Mouse (Mus musculus): ENCODE data around the gene Rab31. TPM values are rescaled to one million over a fixed set of nuclear protein-coding genes. Genes with fewer than 3 reads are reported as not detected.
"Not testable (repeated sequence)": the region's sequence is repeated elsewhere in the genome, so short reads cannot be mapped to it uniquely, and the experiment has no call there.

Rab31 gene
- polyA plus RNA-seq, 1 experiment from 2014 or later = 71.6 TPM

DNA sequence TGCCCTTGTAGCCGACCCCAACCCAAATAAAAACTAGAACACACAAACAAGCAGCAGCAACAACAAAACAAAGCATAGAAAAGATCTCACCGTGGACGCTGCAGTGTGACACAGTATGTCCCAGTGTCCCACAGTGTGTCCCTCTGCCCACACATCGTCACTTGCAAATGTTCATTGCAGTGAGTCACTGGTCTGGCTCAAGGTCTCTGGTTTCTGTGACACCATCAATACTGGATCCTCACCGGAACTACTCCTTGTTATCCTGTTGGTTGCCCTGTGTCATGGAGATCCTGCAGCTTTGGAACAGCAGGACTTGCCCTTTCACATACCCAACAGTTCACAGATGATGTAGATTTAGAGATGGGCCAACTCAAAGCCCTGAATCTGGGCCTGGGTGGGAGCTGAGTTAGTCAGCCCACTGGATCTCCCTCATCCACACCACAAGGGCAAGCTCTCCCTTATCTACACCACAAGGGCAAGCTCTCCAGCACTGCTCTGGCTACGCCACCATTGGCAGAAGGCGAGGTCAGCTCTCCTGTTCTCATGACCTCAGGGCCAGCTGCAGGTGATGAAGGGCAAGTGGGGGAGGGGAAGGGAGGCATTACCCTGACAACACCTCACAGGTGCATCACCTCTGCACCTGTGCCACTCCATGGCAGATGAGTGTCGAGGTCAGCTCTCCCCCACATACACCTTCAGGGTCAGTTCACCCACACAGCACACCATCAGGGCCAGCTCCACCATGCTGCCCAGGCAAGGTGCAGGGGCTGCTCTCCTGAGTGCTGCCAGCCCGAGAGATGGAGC lies 124.0 kb downstream of the Rab31 start:
- 89% methylated on average over 9 of the region's 9 CpGs for WGBS
- H3K27ac ChIP-seq = no peak overlapping the region
- no peak for ATAC-seq
- no peak overlapping the region for H3K4me3 ChIP-seq (replicated peaks)
- peaks cover 13% of the 10 kb centered on the region for H3K36me3 ChIP-seq
- H3K9me3 ChIP-seq = no peaks in the 10 kb centered on the region
- no peaks in the 10 kb centered on the region for H3K27me3 ChIP-seq
- H3K4me2 ChIP-seq (replicated peaks) = no peak overlapping the region
- H3K9ac ChIP-seq (replicated peaks) = no peak overlapping the region
- H3K4me1 ChIP-seq (replicated peaks) = peaks cover 2% of the 10 kb centered on the region

DNA sequence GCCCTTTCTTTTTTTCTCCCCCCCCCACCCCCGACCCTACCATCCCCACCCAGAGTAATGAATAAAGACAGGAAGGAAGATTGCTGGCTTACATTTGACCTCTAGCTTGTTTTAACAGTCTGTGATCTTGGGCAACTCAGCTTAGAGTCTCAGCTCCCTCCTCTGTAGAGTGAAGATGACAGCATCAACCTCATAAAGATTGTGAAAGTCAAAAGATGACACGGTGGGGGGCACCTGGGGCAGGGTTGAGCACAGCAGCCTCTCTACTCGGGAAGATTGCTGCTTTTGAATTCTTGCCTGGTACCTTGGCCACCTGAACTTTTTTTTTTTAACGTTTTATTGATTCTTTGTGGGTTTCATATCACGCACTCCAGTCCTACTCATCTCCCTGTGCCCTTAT lies 124.6 kb downstream of the Rab31 start:
- Histone ChIP-seq H3K4me2 (replicated peaks) (no peak overlapping the region), H3K9ac (replicated peaks) (no peak overlapping the region), H3K9me3 (no peaks in the 10 kb centered on the region), H3K4me1 (replicated peaks) (peaks cover 8% of the 10 kb centered on the region), H3K27ac (no peak overlapping the region), H3K27me3 (no peaks in the 10 kb centered on the region), H3K36me3 (peaks cover 12% of the 10 kb centered on the region), H3K4me3 (replicated peaks) (no peak overlapping the region)
- WGBS = 61% methylated on average over 5 of the region's 5 CpGs
- ATAC-seq = no peak

DNA sequence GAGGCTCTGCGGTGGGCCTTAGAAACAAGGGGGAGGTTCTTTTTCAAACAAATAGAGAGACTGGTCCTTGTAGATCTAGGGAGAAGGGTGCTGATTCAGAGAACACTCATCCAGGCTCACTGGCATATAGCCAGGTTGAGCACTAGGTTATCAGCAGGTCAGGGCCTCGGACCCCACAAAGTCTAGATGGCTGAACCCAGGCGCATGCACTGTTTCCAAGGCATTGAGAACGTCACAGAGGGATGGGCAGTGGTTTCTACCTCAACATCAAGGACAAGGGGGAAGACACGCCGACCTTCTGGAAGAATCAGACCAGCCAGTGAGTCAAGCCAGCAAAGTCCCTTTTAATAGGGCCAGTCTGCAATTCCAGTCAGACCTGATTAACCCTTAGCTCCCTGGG lies 125.3 kb downstream of the Rab31 start:
- Histone ChIP-seq H3K9ac (replicated peaks) (no peak overlapping the region), H3K4me1 (replicated peaks) (peaks cover 16% of the 10 kb centered on the region), H3K4me2 (replicated peaks) (no peak overlapping the region), H3K9me3 (no peaks in the 10 kb centered on the region), H3K36me3 (peaks cover 6% of the 10 kb centered on the region; the same call in 1 of the 2 replicates), H3K27me3 (no peaks in the 10 kb centered on the region), H3K27ac (no peak overlapping the region), H3K4me3 (replicated peaks) (no peak overlapping the region)
- 78% methylated on average over 6 of the region's 6 CpGs for WGBS
- no peak for ATAC-seq

DNA sequence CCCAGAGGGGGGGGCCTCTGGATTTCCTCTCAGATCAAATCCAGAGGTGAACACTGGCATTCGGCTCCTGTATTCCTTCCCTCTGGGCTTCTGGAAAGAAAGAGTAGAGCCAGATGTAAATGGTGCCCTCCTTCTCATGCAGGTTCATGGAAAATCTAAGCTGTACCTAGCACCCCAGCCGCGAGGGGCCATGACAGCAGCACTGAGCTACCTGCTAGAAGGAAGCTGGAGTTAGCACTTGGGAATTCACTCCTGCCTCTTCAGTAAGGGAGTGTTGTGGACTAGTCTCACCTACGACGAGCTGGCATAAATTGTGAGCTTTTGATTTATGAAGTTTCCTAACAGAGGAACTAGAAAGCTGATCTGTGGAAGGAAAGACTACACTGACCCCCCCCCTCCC lies 129.0 kb downstream of the Rab31 start:
- no peak for ATAC-seq
- Histone ChIP-seq H3K4me1 (replicated peaks) (peaks cover 18% of the 10 kb centered on the region), H3K4me2 (replicated peaks) (no peak overlapping the region), H3K9ac (replicated peaks) (no peak overlapping the region), H3K36me3 (no peaks in the 10 kb centered on the region), H3K27ac (peak overlapping the region; percentile 67; the same call in 1 of the 2 replicates), H3K27me3 (no peaks in the 10 kb centered on the region), H3K9me3 (no peaks in the 10 kb centered on the region), H3K4me3 (replicated peaks) (no peak overlapping the region)
- WGBS = 91% methylated on average over 5 of the region's 5 CpGs

DNA sequence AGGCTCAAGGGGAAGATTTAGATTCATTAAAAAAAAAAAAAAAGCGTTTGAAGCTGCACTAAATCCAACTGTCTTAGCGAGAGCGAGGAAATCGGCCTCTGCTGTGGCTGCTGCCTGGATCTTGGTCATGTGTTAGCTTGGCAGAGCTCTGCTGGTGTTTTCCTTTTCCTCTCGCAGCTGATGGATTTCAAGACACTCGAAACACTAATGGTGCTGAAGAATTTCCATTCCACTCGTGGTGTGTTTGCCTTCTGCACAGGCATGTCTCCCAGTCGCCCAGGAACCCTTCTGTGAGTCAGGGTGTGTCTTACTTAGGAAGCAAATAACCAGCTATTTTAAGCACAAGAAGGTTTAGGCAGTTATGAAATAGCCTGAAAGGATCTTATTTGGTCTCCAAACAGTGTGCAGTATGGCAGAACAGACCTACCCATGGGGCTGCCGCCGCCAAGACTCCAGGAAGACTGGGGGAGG lies 129.5 kb downstream of the Rab31 start:
- H3K36me3 ChIP-seq = no peaks in the 10 kb centered on the region
- 32% methylated on average over 10 of the region's 10 CpGs for WGBS
- H3K4me1 ChIP-seq (replicated peaks) = peaks cover 18% of the 10 kb centered on the region
- H3K4me3 ChIP-seq (replicated peaks) = no peak overlapping the region
- no peaks in the 10 kb centered on the region for H3K27me3 ChIP-seq
- H3K9ac ChIP-seq (replicated peaks) = no peak overlapping the region; the same call in 1 of the 2 replicates
- no peak overlapping the region; the same call in 1 of the 2 replicates for H3K4me2 ChIP-seq (replicated peaks)
- H3K9me3 ChIP-seq = no peaks in the 10 kb centered on the region
- peak overlapping the region; percentile 67 for H3K27ac ChIP-seq
- ATAC-seq = peak; percentile 21; the same call in 1 of the 2 replicates

DNA sequence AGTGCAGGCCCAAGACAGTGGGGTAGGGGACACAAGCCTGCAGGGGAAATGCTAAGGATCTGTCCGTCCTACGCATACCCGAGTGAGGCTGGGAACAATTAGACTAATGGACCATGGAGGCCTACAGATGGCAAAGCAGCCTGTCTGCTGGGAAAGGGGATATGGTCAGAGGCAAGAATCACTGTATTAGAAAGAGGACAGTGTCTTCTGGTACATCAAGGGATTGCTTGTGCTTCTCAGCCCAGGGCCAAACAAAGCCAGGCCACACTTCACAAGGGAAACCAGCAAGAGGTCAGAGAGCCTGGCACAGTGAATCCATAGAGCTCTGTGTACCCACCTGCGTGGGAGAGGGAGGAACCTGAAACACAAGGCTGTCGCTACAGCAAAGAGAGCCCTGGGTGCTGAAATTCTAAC lies 130.0 kb downstream of the Rab31 start:
- H3K4me2 ChIP-seq (replicated peaks) = no peak overlapping the region
- ATAC-seq = peak; percentile 60
- 17% methylated on average over 5 of the region's 5 CpGs for WGBS
- H3K4me3 ChIP-seq (replicated peaks) = no peak overlapping the region
- H3K36me3 ChIP-seq = no peaks in the 10 kb centered on the region
- no peaks in the 10 kb centered on the region for H3K27me3 ChIP-seq
- H3K27ac ChIP-seq = peak overlapping the region; percentile 67; the same call in 1 of the 2 replicates
- H3K9me3 ChIP-seq = no peaks in the 10 kb centered on the region
- peaks cover 18% of the 10 kb centered on the region for H3K4me1 ChIP-seq (replicated peaks)
- no peak overlapping the region for H3K9ac ChIP-seq (replicated peaks)

DNA sequence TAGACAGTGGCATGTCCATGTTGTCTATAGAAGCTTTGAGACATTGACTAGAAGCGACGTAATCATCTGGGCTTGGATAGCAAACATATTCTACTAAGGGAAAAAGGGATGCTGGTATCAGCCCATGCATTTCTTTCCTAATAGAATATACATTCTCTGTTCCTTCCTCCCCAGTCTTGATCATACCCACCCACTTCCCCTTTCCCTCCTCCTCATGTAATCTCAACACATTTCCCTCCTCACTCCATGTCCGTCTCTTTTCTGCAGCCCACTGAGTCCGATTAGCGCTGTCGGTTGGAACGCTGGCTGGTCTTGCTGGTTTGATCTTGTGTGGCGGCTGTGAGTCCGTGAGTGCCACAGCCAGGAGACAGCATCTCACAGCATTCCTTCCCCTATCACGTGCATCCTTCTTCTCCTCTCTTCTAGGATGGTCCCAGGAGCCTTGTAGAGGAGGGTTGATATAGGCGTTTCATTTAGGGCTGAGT lies 130.8 kb downstream of the Rab31 start, which contains the start of gene Txndc2:
TSS of gene Txndc2 (minus strand) at position 435 of the 485 bp plus-strand sequence.
- Histone ChIP-seq H3K9me3 (no peaks in the 10 kb centered on the region), H3K4me2 (replicated peaks) (no peak within 1 kb of the TSS; the same call in 1 of the 2 replicates), H3K9ac (replicated peaks) (no peak within 1 kb of the TSS), H3K27me3 (no peaks in the 10 kb centered on the region), H3K4me1 (replicated peaks) (peaks cover 18% of the 10 kb centered on the region), H3K36me3 (no peaks in the 10 kb centered on the region), H3K4me3 (replicated peaks) (no peak within 1 kb of the TSS), H3K27ac (peak within 1 kb of the TSS; percentile 67)
- 90% methylated on average over 11 of the region's 11 CpGs for WGBS
- ATAC-seq = no peak

DNA sequence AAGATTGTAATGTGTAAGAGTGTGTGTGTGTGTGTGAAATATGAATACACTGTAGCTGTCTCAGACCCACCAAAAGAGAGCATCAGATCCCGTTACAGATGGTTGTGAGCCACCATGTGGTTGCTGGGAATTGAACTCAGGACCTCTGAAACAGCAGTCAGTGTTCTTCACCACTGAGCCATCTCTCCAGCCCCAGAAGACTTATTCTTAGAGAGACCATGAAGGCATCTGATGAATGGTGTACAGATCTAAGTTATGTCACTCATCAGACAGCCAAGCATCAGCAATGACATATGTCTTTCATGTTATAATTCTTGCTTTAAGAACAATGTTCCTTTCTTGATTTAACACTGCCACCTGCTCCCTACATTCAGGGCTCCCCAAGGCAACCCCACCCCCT lies 133.4 kb downstream of the Rab31 start:
- WGBS = 92% methylated on average over 1 of the region's 1 CpGs
- H3K9ac ChIP-seq (replicated peaks) = no peak overlapping the region

DNA sequence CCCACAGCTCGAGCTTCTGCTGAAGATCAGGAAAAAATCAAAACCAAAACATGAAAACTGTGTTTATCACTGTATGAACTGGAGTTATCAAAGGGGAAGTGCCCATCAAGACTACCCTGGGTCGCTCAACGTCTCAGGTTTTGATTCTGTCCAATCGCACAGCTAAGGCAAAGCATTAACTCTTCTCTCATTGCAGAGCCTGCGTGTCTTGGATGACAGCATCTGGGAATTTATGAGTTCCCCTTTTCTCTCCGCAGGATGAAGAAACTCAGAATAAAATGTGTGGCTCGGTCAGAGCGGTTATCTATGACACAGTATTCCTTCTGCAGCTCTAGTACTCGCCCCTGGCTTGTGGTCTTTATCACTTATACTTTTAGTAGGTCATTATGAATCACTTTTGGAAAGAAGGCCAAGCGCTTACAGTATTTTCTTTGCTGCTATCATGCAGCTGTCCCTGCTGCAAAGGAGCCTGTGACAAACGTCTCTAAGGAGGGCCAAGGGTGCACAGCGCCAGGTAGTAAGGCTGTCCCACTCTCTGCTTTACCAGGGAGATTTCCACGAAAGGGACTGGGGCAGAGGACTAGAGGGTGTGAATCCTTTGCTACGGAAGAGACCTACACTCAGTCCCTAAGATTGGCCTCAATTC lies 136.7 kb downstream of the Rab31 start:
- no peak overlapping the region for H3K4me2 ChIP-seq (replicated peaks)
- 88% methylated on average over 14 of the region's 14 CpGs for WGBS

More for the DNA sequence above, 133.4 kb downstream of the Rab31 start:
- no peaks in the 10 kb centered on the region for H3K27me3 ChIP-seq
- H3K4me1 ChIP-seq (replicated peaks) = peaks cover 18% of the 10 kb centered on the region
- ATAC-seq = no peak
- H3K36me3 ChIP-seq = no peaks in the 10 kb centered on the region
- no peak overlapping the region for H3K27ac ChIP-seq
- H3K4me3 ChIP-seq (replicated peaks) = no peak overlapping the region
- H3K4me2 ChIP-seq (replicated peaks) = no peak overlapping the region
- H3K9me3 ChIP-seq = no peaks in the 10 kb centered on the region

DNA sequence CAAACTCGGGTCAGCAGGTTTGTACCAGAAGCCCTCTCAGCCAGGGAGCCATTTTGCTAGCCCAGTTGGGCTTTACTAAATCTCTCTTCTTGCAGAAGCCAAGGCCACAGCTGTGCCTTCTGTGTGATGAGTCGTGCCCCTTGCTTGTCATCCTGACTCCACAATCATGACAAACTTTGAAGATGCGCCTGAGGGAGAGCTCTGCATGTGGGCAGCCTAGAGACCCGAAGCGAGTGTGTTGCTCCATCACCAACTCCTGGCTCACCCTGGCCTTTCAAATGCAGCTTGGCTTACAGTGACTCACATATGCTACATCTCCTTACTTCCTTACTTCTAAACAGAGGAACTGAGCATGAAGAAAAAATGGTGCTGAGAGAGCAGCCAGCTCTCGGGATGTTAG lies 142.6 kb downstream of the Rab31 start:
- H3K9ac ChIP-seq (replicated peaks) = no peak overlapping the region
- ATAC-seq = no peak
- no peaks in the 10 kb centered on the region for H3K36me3 ChIP-seq
- no peaks in the 10 kb centered on the region for H3K27me3 ChIP-seq
- H3K4me2 ChIP-seq (replicated peaks) = no peak overlapping the region
- no peak overlapping the region for H3K4me3 ChIP-seq (replicated peaks)
- H3K4me1 ChIP-seq (replicated peaks) = no peaks in the 10 kb centered on the region
- H3K9me3 ChIP-seq = no peaks in the 10 kb centered on the region
- WGBS = 79% methylated on average over 6 of the region's 6 CpGs
- no peak overlapping the region for H3K27ac ChIP-seq

More for the DNA sequence above, 136.7 kb downstream of the Rab31 start:
- Histone ChIP-seq H3K27me3 (no peaks in the 10 kb centered on the region), H3K4me1 (replicated peaks) (no peaks in the 10 kb centered on the region), H3K36me3 (no peaks in the 10 kb centered on the region), H3K4me3 (replicated peaks) (no peak overlapping the region), H3K9ac (replicated peaks) (no peak overlapping the region), H3K27ac (no peak overlapping the region), H3K9me3 (no peaks in the 10 kb centered on the region)
- no peak for ATAC-seq

DNA sequence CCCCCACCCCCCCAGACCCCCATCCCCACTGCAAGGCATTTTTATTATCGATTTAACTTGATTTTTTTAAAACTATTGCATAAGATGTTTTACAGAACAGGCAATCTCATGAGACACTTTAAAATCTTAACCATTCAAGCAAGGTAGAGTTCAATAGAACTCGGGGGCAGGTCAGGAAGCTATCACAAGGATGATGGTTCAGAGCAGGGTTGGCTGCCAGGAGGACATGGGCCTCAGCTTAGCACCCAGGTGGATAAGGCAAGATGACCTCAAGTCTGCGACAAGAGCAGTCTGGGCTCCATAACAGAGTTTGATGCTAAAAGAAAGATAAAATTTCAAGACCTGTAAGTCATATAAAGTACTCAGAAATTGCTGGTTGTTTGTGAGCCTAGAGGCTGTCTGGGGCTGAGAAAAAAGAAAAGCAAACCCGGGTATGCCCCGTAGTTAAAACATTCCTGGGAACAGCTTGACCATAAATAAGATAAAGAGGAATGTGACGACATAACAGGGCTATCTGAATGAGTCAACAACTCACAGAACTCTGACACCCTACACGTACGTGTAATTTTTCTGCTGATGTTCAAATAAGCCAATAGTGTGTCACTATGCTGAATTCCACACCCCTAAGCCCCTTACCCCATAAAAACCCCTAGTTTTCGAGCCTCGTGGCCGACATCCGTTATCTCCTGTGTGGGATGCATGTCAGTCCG lies 143.6 kb downstream of the Rab31 start:
- H3K36me3 ChIP-seq; H3K27ac ChIP-seq; H3K27me3 ChIP-seq; H3K4me3 ChIP-seq (replicated peaks); H3K4me2 ChIP-seq (replicated peaks); H3K9ac ChIP-seq (replicated peaks); ATAC-seq; H3K4me1 ChIP-seq (replicated peaks); H3K9me3 ChIP-seq: not testable (repeated sequence)
- 90% methylated on average over 13 of the region's 13 CpGs for WGBS

DNA sequence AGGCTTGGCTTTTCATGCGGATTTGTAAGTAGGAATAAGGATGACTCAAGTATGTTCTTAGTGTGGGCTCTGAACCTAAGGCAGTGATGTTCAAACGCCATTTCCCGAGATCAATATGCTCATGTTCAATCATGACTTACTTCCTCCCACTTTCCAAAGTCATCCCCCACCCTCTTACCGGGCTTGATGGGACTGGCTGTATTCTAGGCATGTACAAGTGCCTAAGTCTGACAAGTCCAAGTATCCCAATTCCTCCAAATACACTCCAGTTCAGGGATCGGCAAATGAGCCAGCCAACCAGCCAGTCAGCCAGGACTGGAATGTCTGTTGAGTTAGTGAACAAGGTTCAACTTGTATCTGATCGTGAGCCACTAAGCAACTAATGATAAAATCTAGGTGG lies 146.3 kb downstream of the Rab31 start:
- H3K9ac ChIP-seq (replicated peaks) = no peak overlapping the region
- H3K27ac ChIP-seq = no peak overlapping the region
- no peak overlapping the region for H3K4me2 ChIP-seq (replicated peaks)
- ATAC-seq = no peak
- no peaks in the 10 kb centered on the region; the same call in 1 of the 2 replicates for H3K9me3 ChIP-seq
- H3K4me3 ChIP-seq (replicated peaks) = no peak overlapping the region
- H3K4me1 ChIP-seq (replicated peaks) = no peaks in the 10 kb centered on the region
- H3K27me3 ChIP-seq = no peaks in the 10 kb centered on the region
- WGBS = 92% methylated on average over 6 of the region's 6 CpGs
- H3K36me3 ChIP-seq = no peaks in the 10 kb centered on the region

Measured in midbrain, embryonic 13.5 days (tissue).